Mouse (Mus musculus) forebrain, embryonic 13.5 days (tissue): Measurements from ENCODE around the gene Slc16a7. TPM values are rescaled to one million over a fixed set of nuclear protein-coding genes. Genes with fewer than 3 reads are reported as not detected.

ENCODE experiments used
- ATAC-seq: fragments of 200-750 bp; cut with Nextera tagmentation; 2 replicates; pipeline ENCODE4 v1.8.0; 2017
- H3K27ac ChIP-seq: fragments of 300-500 bp; sonication (generic); 2 replicates; pipeline ENCODE4 v1.5.1; 2015; ENCODE audit warnings: inconsistent platforms, mild to moderate bottlenecking, moderate library complexity
- H3K27me3 ChIP-seq: fragments of 300-500 bp; sonication (generic); 2 replicates; pipeline ENCODE4 v1.6.1; 2015; ENCODE audit warnings: mild to moderate bottlenecking, inconsistent platforms
- H3K36me3 ChIP-seq: fragments of 300-500 bp; sonication (generic); 2 replicates; pipeline ENCODE4 v1.6.1; 2015; ENCODE audit warnings: mild to moderate bottlenecking, inconsistent platforms; ENCODE audit not compliant: poor library complexity, severe bottlenecking
- H3K4me1 ChIP-seq: fragments of 300-500 bp; sonication (generic); 2 replicates; pipeline ENCODE4 v1.6.1; 2015; ENCODE audit warnings: inconsistent platforms
- H3K4me2 ChIP-seq: fragments of 300-500 bp; sonication (generic); 2 replicates; pipeline ENCODE4 v1.6.1; 2015; ENCODE audit warnings: inconsistent platforms, mild to moderate bottlenecking, moderate library complexity
- H3K4me3 ChIP-seq: fragments of 300-500 bp; sonication (generic); 2 replicates; pipeline ENCODE4 v1.5.1; 2015; ENCODE audit warnings: mild to moderate bottlenecking, inconsistent platforms
- H3K9ac ChIP-seq: fragments of 300-500 bp; sonication (generic); 2 replicates; pipeline ENCODE4 v1.6.1; 2015; ENCODE audit warnings: mild to moderate bottlenecking, inconsistent platforms
- H3K9me3 ChIP-seq: fragments of 300-500 bp; sonication (generic); replicated peaks from 2 replicates; pipeline ENCODE4 v1.6.1; 2016; ENCODE audit warnings: inconsistent platforms
- WGBS: fragments of 180-500 bp; shearing (Covaris S2); methylation state at CpG from one replicate; pipeline ENCODE4 v1.1.7; 2015; 5-methylcytosine and 5-hydroxymethylcytosine counted together
- polyA plus RNA-seq: library from polyadenylated mRNA; unstranded; fragments of >200 nt; fragmentation: Nextera tagmentation; extraction: Ambion mirVana; gene quantifications from 2 replicates; pipeline ENCODE4 v1.2.1, GENCODE M21; 2015

The Slc16a7 gene
- 2.6 and 4.0 TPM in 2 replicates for polyA plus RNA-seq

DNA sequence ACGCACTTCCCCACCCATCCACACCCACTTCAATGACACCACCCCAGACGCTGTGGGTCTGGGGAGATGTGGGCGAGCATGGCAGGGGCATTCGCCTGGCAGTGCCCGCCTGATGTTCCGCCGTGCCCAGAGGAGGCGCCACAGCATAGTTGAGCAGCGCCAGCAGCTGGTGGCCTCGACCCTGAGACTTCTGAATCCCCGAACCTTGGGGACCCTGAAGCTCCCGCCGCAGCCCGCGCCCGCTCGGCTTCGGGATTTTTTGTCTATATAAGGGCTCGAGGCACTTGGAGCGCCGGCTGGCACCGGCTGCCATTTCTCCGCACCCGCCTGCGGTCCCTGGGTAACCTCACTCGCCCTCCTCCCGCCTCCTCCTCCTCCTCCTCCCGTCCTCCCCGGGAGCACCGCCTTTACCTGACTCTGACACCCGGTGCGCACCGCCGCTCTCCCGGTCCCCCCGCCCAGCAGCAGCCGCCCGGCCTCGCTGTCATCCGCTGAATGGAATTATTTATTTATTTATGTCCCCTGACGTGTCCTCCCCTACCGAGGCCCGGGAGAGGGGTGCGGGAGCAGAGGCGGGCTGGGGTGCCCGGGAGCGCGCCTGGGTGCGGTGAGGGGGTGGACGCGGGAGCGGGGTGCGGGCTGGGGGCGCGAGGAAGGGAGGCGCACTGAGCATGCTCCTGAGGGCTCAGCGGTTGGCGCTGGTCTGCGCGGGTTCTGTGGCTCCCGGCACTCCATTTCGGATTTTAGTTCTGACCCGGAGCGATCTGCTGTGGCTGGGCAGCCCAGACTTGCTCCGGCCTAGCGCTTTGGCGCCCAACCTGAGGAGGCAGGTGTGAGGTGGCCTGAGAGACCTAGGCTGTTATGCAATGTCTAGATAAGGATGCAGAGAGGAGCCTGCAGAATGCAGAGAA, at the start of gene Slc16a7:
Gene Slc16a7, minus strand, starts transcription at position 590 of the 911 bp plus-strand sequence.
- H3K4me3 ChIP-seq: peak within 1 kb of the TSS; percentile 73
- WGBS: under 1% methylated on average over 62 of the region's 67 CpGs
- no peaks in the 10 kb centered on the region for H3K36me3 ChIP-seq
- H3K4me1 ChIP-seq: peaks cover 14% of the 10 kb centered on the region
- no peaks in the 10 kb centered on the region for H3K27me3 ChIP-seq
- peak within 1 kb of the TSS; percentile 31 for H3K27ac ChIP-seq
- no peaks in the 10 kb centered on the region for H3K9me3 ChIP-seq
- peak; percentile 96 for ATAC-seq
- H3K9ac ChIP-seq: peak within 1 kb of the TSS; percentile 78
- peak within 1 kb of the TSS; percentile 73 for H3K4me2 ChIP-seq

DNA sequence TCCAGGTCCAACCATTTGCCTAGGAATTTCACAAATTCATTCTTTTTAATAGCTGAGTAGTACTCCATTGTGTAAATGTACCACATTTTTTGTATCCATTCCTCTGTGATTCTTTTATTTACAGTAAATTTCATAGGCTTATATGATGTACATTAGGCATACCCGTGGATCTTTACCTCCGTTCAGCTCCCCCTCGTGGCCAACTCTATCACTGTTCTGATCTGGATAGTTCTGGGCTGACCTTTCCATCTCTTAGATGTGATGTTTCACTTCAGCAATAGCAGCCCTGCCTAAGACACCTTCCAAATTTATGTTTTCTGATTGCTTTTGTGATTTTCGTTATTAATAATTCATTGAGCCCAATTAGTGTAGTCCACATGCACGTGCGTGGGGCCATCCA, 29.5 kb upstream of the Slc16a7 start:
- no peak for ATAC-seq

DNA sequence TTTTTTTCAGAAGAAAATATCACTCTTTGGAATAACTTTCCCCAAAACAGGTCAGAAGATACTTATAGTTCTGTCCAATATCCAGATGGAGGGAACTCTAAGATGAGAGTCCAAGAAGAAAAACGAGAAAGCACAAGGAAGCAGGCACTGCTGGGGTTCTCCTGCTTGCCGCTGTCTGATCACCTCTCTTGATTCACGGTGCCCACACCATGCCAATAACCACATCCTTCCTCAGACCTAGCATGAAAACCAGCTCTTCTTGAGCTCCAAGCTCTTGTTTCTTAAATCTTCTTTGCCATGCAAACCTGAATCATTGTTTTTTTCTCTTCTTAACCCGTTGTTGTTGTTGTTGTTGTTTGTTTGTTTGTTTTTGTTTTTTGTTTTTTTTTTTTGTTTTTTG, 10.5 kb upstream of the Slc16a7 start:
- H3K9ac ChIP-seq: no peak overlapping the region
- WGBS: 89% methylated on average over 4 of the region's 4 CpGs
- H3K4me3 ChIP-seq: no peak overlapping the region
- H3K27me3 ChIP-seq: no peaks in the 10 kb centered on the region
- ATAC-seq: no peak
- no peaks in the 10 kb centered on the region for H3K36me3 ChIP-seq
- H3K9me3 ChIP-seq: no peaks in the 10 kb centered on the region
- H3K4me1 ChIP-seq: no peaks in the 10 kb centered on the region
- H3K4me2 ChIP-seq: no peak overlapping the region
- no peak overlapping the region for H3K27ac ChIP-seq

More for the DNA sequence above, 29.5 kb upstream of the Slc16a7 start:
- H3K4me2 ChIP-seq: no peak overlapping the region
- H3K9me3 ChIP-seq: no peaks in the 10 kb centered on the region
- no peak overlapping the region for H3K4me3 ChIP-seq
- 81% methylated on average over 6 of the region's 6 CpGs for WGBS
- no peaks in the 10 kb centered on the region for H3K36me3 ChIP-seq
- H3K27me3 ChIP-seq: no peaks in the 10 kb centered on the region
- H3K9ac ChIP-seq: no peak overlapping the region
- no peaks in the 10 kb centered on the region for H3K4me1 ChIP-seq
- H3K27ac ChIP-seq: no peak overlapping the region

DNA sequence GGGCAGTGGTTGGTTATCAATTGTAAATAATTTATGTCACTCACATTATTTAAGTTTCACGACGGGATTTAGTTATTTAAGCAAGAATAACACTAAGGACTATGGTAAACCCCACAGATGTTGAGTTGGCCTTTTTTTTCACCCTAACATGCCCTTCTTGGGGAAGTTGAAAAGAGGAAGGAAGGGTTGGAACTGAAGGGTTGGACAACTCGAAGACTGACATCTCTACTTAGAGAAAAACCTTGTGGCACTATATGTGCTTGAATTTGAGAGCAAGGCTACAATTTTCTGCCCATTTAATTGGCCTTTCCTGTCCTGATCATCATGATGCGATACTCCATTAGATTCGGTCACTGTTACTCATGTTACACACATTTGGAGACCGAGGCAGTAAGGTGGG, 746 bp upstream of the Slc16a7 start:
- Histone ChIP-seq H3K9ac (0 out of 2 replicates have a peak overlapping the region, but pooled peaks have one; percentile 78), H3K4me2 (peak overlapping the region; percentile 73), H3K4me3 (peak overlapping the region; percentile 73; the same call in 1 of the 2 replicates), H3K4me1 (peaks cover 14% of the 10 kb centered on the region), H3K27ac (no peak overlapping the region), H3K36me3 (no peaks in the 10 kb centered on the region), H3K9me3 (no peaks in the 10 kb centered on the region), H3K27me3 (no peaks in the 10 kb centered on the region)
- no peak for ATAC-seq
- 87% methylated on average over 6 of the region's 6 CpGs for WGBS

DNA sequence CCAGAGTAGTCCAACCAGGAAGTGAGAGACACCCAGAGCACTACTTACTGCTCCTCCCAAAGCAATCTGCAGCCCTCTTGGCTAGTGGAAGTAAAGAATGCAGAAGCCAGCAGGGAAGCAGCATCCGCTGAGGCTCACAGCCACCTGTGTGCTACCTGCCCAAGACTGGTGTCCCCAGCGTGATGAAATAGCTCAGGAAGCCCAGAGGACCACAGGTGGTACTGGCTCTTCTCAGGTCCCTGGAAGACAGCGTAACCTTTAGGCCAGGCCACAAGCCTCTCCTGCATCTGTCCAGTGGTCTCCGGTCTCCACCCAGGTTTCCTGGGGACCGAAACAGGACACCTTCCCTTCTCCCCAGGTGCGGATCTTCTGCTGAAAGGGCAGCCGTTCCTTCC, 787 bp downstream of the Slc16a7 start:
- Histone ChIP-seq H3K9ac (peak overlapping the region; percentile 78), H3K4me1 (peaks cover 14% of the 10 kb centered on the region), H3K4me2 (peak overlapping the region; percentile 73), H3K27me3 (no peaks in the 10 kb centered on the region), H3K4me3 (peak overlapping the region; percentile 73), H3K9me3 (no peaks in the 10 kb centered on the region), H3K27ac (no peak overlapping the region), H3K36me3 (no peaks in the 10 kb centered on the region)
- WGBS: 13% methylated on average over 7 of the region's 7 CpGs
- ATAC-seq: peak; percentile 25; the same call in 1 of the 2 replicates

DNA sequence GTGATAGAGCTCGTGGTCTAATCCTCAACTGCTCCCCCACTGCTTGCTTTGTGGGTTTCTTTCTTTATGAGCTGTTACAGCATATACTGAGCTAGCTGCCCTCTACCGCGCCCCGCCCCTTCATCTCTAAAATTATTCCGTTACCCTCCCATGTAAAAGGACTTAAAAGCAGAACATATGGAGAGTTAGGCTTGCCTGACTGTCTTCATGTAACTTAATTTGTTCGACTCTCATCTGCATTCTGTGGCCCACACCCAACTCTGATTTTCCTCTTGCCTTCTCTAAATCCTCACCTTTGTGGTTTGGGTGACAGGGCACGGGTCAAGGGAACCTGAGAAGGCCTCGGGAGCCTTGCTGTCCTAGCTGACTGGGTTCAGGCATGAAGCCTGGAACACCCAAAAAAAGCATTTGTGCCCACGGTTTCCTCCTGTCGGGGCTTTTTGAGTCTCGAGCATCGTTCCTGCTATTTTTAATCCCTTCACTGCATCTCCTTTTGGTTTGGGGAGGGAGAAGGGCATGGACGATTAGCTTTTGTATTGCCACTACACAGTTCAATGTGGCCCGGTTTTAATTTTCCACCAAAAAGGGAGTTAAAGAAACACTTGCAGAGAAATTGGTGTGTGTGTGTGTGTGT, 1.4 kb downstream of the Slc16a7 start:
- ATAC-seq: no peak
- Histone ChIP-seq H3K27ac (no peak overlapping the region), H3K4me2 (peak overlapping the region; percentile 73)

DNA sequence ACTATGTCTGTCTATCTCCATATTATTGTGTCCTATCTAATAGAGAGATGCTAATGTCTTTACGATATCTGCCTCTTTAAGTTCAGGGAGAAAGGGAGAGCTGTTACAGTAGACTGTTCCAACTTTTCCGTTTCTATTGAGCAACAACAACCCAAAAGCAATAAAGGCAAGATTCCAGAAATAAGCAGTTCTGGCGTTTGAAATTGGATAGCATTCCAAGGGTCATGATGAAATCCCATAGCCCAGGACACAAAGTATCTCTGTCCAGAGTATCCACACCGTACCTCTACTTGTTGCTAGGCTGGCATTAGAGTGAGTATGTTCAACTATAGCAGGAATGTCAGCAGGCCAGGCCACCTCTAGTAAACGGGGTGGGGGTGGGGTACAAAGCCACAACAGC, 13.7 kb downstream of the Slc16a7 start:
- no peak overlapping the region for H3K4me2 ChIP-seq
- no peak overlapping the region for H3K9ac ChIP-seq
- H3K4me1 ChIP-seq: peaks cover 4% of the 10 kb centered on the region; the same call in 1 of the 2 replicates
- H3K36me3 ChIP-seq: no peaks in the 10 kb centered on the region
- no peak for ATAC-seq
- no peaks in the 10 kb centered on the region for H3K9me3 ChIP-seq
- WGBS: 89% methylated on average over 5 of the region's 5 CpGs
- no peak overlapping the region for H3K4me3 ChIP-seq
- H3K27ac ChIP-seq: no peak overlapping the region
- H3K27me3 ChIP-seq: no peaks in the 10 kb centered on the region

More for the DNA sequence above, 1.4 kb downstream of the Slc16a7 start:
- H3K27me3 ChIP-seq: no peaks in the 10 kb centered on the region
- H3K4me1 ChIP-seq: peaks cover 14% of the 10 kb centered on the region
- H3K9me3 ChIP-seq: no peaks in the 10 kb centered on the region
- WGBS: 37% methylated on average over 14 of the region's 14 CpGs
- H3K4me3 ChIP-seq: peak overlapping the region; percentile 73; the same call in 1 of the 2 replicates
- H3K36me3 ChIP-seq: no peaks in the 10 kb centered on the region
- H3K9ac ChIP-seq: peak overlapping the region; percentile 4; the same call in 1 of the 2 replicates

DNA sequence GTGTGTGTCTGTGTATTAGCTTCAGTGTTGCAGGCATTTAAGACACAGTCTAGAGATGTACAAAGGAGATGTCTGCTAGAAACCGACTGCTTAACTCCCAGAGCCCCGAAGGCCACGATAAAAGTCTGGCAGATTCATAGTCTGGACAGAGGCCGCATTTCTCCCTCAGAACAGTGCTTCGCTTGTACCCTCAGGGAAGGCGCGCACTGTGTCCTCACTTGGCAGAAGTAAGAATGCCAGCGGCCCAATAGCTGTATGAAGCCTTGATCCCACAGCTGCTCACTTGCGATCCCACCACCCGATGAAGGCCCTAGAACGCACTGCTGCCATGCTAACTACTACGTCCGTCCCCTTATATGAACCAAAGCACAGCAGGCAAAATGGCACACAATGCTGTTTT, 16.6 kb downstream of the Slc16a7 start:
- no peak overlapping the region for H3K9ac ChIP-seq
- peaks cover 4% of the 10 kb centered on the region; the same call in 1 of the 2 replicates for H3K4me1 ChIP-seq
- H3K36me3 ChIP-seq: no peaks in the 10 kb centered on the region
- 93% methylated on average over 13 of the region's 13 CpGs for WGBS
- no peak overlapping the region for H3K4me2 ChIP-seq
- H3K27me3 ChIP-seq: no peaks in the 10 kb centered on the region
- H3K9me3 ChIP-seq: no peaks in the 10 kb centered on the region
- ATAC-seq: no peak
- no peak overlapping the region for H3K27ac ChIP-seq
- H3K4me3 ChIP-seq: no peak overlapping the region

DNA sequence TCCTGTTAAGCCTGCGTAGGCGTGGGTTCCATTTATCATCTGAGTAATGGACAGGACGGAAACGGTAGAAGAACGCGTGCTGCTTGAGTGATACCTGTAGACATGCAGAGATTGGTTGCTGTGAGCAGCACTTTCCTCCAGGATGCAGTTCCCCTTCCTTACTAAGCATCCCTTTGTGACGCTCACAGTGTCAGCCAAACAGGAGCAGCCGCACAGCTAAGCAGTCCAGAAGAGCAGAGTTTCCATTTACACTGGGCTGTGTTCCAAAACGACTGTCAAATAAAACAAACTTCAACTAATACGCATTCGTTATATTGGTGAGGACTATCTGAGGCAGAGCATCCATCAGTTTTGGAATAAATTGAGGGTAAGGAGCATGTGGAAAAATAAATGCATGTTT, 17.8 kb downstream of the Slc16a7 start:
- H3K4me2 ChIP-seq: no peak overlapping the region
- ATAC-seq: peak; percentile 70; the same call in 1 of the 2 replicates
- no peaks in the 10 kb centered on the region for H3K9me3 ChIP-seq
- 74% methylated on average over 11 of the region's 11 CpGs for WGBS
- no peak overlapping the region for H3K4me3 ChIP-seq
- H3K4me1 ChIP-seq: peaks cover 4% of the 10 kb centered on the region; the same call in 1 of the 2 replicates
- no peaks in the 10 kb centered on the region for H3K27me3 ChIP-seq
- no peak overlapping the region for H3K9ac ChIP-seq
- no peaks in the 10 kb centered on the region for H3K36me3 ChIP-seq
- no peak overlapping the region for H3K27ac ChIP-seq

DNA sequence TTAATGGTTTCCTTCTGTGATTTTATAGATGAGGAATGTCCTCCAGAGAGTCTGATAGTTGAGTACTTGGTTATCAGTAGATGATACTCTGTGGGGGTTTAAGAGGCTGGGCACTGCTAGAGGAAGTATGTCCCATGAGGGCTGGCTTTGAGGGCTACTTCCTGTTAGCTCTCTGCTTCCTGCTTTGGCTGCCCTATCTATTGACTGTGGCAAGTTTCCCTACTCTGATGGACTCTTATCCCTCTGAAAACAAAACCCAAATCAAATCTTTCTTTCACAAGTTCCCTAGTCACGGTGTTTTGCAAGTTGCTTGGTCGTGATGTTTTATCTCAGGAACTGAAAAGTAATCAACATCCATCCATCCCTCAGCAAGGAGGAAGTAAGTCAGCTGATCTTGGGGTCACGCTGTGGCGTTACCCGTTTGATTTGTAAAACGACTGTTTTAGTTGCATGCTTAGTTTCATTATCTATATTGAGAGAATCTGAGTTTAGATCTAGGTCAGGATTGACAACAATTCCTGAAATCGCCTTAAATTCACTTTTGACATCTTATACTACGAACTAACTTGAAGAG, 19.1 kb downstream of the Slc16a7 start:
- WGBS: 88% methylated on average over 8 of the region's 8 CpGs
- Histone ChIP-seq H3K9me3 (no peaks in the 10 kb centered on the region), H3K9ac (no peak overlapping the region), H3K4me2 (no peak overlapping the region), H3K36me3 (no peaks in the 10 kb centered on the region), H3K4me1 (peaks cover 4% of the 10 kb centered on the region; the same call in 1 of the 2 replicates), H3K27ac (no peak overlapping the region), H3K4me3 (no peak overlapping the region), H3K27me3 (no peaks in the 10 kb centered on the region)
- ATAC-seq: no peak

DNA sequence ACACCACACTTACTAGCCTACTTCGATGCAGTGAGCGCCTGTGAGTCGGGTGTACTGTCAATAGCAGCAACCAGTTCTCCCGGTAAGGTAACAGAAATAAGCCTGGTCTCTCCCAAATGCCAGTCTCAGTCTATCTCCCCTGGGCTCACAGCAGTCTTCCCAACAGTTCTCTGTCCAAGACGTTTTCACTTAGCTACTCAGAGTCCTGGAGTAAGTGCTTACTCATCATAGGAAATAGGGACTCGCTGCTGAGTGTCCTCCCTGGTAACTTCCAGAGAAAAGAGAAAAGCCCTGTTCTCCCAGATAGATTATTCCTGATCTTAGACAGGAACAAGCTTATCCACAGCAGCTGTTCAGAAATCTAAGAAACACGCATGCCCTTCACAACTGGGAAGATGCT, 30.8 kb downstream of the Slc16a7 start:
- H3K4me1 ChIP-seq: no peaks in the 10 kb centered on the region
- H3K4me2 ChIP-seq: no peak overlapping the region
- H3K9ac ChIP-seq: no peak overlapping the region
- no peaks in the 10 kb centered on the region for H3K9me3 ChIP-seq
- H3K27me3 ChIP-seq: no peaks in the 10 kb centered on the region
- WGBS: 90% methylated on average over 7 of the region's 7 CpGs
- no peaks in the 10 kb centered on the region for H3K36me3 ChIP-seq
- no peak overlapping the region for H3K27ac ChIP-seq
- ATAC-seq: no peak
- H3K4me3 ChIP-seq: no peak overlapping the region

DNA sequence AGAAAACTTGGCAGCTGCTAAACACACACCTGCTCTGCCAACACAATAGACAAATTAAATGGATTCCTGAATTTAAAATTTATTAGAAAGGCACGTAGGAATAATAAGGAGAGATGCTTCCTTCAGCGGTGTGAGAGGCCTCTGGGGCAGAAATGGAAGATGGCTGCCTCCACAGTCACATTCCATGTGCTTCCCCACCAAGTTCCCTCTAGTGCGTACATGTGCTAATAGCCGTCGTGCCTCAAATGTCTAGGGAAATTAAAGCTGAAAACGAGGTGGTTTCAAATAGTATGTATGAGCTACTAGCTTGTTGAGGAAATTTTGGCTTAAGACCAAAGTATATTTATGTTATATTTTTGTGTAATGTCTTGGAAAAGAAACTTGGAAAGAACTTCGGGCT, 36.5 kb downstream of the Slc16a7 start:
- 73% methylated on average over 7 of the region's 7 CpGs for WGBS
- ATAC-seq: no peak
- Histone ChIP-seq H3K9me3 (no peaks in the 10 kb centered on the region), H3K4me1 (0 out of 2 replicates have a peak, but pooled peaks cover 4% of the 10 kb centered on the region), H3K9ac (no peak overlapping the region), H3K27ac (no peak overlapping the region), H3K27me3 (no peaks in the 10 kb centered on the region), H3K36me3 (no peaks in the 10 kb centered on the region), H3K4me3 (no peak overlapping the region), H3K4me2 (no peak overlapping the region)
